1 mouse cellular context compared by ENCODE assay signal in the genomic region with DNA sequence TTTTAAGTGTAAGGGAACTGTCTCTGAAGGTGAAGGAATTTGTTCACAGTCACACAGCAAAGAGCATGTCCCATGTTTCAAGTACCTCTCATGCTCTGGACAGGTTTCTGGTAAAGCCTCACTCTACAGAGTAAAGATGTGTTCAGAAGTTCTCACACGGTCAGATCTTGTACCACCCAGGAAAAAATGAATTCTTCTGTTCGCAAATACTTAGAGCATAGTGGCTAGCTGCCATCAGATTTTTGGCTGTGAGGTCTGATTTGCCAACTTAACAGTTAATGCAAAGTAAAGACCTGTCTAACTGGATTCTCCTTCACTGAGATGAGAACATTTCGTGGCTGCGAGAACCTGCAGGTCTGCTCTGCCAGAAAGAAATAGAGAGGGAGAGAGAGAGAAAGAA.
TF ChIP-seq lines count a peak whose summit lies in the region.

No protein-coding gene starts in this region.

TF ChIP-seq in CH12.LX, 34 proteins besides CTCF, POLR2A, EP300 and RAD21 (continued from another document):
- TF ChIP-seq UBTF (IDR thresholded peaks at IDR 0.05; ENCODE audit: low read depth, low read length): no peak
- TF ChIP-seq ZKSCAN1 (IDR thresholded peaks at IDR 0.05; ENCODE audit: borderline replicate concordance, low read depth, low read length): no peak
- TF ChIP-seq JUN (IDR thresholded peaks at IDR 0.05; ENCODE audit: insufficient read depth, low read depth, low read length): no peak
- TF ChIP-seq GABPA (IDR thresholded peaks at IDR 0.05; ENCODE audit: insufficient replicate concordance, low read depth, low read length): no peak
- no peak for TF ChIP-seq NRF1 (IDR thresholded peaks at IDR 0.05; ENCODE audit: low read depth, low read length)
